Mouse (Mus musculus): ENCODE measurements at regions not wholly inside any gene's neighbourhood (a gene's known extent, or its start where the extent isn't known, plus 50 kb on each side); places are given as distances from the start of the nearest gene placed in this dataset.
"Not testable (repeated sequence)": the region's sequence is repeated elsewhere in the genome, so short reads cannot be mapped to it uniquely, and the experiment has no call there.

DNA sequence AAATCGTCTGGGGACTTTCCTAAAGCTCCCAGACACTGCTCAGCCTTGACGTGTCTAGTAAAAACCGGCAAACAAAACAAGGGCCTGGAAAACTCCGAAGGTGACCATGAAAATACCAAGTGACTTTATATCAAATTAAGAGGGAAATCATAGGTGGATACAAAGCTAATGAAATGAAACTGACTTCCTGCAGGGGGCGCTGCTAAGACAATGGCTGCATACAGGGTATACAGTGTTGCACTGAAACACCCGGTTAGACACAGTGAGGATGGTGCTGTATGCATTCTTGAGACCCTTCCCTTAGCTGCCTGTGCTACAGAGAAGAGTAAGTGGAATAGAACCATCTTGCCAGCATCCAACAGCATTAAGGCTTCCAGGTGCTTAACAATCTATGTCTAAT, 99.7 kb upstream of the Tcerg1l start:
- peak; percentile 14 for DNase-seq

DNA sequence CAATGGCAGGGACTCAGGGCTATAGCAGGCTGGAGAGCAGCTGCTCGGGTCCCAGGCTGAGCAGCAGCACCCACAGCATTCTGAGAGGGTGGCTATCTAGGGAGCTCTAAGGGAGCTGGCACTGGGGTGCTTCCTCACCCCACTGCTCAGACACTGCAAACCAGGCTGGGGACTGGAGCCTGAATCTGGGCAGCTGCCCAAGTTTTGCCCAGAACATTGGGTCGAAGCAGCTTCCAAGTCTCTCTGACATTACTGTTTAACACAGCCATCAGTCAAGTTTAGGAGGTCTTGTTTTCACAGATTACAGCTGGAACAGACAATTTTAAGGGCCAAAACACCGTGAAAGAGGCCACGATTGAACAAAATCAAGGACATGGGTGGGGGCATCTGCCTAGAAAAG, 96.1 kb upstream of the Tcerg1l start:
- no peak for DNase-seq

DNA sequence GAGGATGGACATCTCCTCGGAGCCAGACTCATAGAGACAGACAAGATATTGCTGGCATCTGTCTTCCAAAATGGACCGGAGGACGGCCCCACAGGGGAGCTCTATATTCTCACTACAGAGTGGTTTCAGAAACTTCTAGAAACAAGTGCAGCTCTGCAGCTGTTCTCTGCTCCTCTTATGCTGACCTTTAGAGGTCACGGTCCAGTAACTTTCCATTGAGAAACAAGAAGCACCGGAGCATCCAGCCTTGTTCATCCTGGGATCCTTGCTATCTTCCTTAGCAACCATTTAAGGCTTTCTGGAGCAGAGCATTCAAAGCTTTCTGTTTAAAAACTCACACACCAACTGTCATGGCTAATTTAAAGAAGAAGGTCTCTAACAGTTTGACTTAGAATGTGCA, 94.7 kb upstream of the Tcerg1l start:
- no peak for DNase-seq

DNA sequence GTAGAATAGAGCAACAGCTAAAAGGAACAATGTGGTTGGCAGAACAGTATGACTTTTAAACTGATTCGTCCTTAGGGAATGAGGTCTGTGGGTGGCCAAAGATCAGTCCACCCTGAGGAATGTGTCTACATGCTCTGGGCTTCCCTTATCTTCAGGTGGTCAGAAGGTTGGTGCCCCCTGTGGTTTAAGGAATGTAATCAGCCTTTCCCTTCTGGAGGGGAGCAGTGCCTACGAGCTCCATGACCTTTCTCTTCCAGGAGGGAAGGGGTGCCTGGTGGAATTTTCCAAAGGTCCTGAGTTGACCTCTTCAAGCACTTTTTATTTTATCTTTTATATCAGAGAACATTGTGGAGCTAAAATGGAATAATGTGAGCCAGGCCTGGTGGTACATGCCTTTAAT, 91.9 kb upstream of the Tcerg1l start:
- no peak for DNase-seq

DNA sequence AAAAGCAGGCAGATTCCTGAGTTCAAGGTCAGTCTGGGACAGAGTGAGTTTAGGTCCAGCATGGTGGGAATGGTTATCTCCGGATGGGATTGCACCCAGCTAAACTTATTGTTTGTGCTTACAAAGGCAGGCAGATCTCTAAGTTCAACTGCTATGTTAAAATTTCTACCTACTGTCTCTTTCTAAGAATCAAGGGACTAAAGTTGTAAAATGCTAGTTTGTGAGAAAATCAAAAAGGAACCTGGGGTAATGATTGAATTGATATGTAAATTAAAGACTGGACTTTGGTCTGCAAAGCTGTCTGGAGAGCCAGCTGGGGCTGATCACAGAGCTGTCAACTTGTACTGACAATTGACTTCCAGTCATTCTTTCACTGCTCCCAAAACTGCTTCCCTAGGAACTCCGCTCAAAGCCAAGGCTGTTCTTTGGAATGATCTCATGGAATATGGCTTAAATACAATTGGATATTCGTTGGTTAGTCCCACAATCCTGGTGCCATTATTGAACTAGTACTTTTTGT, 90.7 kb upstream of the Tcerg1l start:
- DNase-seq: no peak

DNA sequence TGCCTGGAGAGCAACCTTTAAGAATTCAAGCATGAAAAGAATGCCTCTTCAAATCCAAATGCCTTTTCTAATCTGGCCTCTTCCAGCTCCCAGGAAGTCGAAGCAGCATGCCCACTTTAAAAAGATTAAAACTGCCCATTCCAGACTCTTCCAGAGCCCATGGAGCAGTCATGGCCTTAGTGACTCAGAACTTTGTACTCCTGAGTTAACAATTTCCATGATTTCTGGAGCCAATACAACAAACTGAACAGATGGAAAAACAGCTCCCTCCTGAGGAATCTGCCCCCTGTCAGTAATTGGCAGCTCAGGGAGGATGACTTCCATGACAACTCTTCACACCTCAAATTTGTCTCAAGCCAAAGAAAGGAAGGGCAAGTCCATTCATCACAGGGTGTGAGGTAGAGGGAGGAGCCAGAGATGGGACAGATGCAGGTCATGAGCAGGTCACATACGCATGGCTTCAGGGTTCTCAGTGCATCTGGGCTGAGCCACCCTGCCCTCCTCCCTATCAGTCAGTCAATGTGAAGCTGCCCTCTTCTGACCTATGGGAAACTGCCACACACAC, 75.4 kb upstream of the Tcerg1l start:
- no peak for DNase-seq

DNA sequence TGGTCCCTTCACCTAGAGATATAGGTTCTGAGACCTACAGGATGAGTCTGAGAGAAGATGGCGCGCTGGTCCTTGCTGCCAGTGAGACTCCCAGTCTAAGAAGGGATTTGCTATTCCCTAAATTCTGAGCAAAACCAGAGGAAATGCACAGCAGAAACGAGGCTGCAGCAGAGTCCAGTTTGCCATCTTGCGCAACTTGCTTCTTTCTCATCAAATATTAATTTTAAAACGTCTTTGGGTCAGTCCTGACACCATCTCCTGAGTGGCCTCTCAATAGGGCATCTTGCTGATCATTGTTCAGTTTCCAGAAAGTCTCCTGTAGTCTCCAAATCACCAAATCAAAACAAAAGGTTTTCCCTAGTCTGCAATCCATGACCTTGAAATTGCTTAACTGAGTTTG, 74.8 kb upstream of the Tcerg1l start:
- DNase-seq: no peak

DNA sequence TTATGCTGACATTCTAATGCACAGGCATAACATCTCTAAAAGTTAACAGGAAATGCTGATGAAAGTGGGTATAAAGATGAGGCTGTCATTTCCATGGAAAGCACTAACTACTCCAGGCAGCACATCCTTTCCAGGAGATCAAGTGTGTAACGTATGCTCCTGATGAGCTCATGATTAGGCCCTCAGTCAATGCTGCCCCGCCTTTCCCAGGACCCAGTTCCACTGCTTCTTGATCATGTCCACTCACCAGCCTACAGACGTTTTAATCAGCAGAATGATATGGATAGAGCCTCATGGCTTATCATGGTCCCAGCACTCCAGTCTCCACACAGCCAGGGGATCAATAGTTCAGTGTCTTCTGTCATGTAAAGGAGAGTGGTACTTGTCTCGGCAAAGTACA, 71.7 kb upstream of the Tcerg1l start:
- DNase-seq: no peak

DNA sequence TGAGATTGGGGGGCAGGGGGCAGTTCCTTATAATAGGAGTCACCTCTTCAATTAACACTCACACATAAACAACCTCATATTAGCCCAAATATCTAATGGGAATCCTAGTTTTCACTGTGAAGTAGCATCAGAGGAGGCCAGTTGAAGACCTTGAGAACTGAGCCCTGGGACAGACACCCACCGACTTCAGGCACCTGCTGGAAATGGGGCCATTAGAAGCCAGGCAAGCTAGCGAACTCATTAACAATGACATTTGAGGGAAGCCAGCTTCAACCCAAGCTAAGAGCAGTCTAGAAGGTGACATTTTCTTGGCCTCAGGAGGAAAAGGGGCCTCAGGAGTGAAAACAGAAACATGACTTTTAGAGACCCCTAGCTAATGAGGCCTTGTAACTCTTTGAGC, 70.9 kb upstream of the Tcerg1l start:
- DNase-seq: no peak

DNA sequence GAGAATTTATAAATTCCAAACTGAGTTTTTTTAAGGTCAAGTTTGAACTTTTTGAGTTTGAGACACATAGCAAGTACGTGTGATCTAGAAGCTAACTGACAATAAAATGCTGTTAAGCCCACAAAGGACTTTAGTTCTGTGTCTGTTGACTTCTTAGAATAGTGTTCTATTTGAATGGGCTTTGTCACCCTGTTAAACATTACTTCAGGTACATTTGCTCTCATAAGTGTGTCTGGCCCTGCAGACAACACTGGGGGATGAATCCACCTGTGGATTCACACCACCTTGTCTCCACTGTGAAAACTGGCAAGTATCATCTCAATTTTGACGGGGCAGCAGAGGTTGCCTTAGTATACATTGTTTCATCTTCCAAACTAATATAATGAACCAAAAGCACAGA, 70.5 kb upstream of the Tcerg1l start:
- DNase-seq: no peak

DNA sequence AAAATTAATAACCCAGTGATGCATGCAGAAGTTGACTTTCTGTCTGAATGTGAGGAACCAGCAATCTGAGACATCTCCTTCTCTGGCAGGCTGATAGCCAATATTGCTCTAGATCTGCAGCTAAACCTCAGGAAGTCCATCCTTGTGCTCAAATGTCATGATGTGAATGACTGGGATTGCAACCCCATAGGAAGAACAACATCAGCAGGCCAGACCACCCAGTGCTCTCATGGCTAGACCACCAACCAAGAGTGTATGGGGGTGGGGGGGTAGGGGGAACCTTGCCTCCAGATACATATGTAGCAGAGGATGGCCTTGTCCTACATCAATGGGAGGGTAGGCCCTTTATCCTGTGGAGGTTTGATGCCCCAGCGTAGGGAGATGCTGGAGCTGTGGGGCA, 69.9 kb upstream of the Tcerg1l start:
- DNase-seq: no peak

DNA sequence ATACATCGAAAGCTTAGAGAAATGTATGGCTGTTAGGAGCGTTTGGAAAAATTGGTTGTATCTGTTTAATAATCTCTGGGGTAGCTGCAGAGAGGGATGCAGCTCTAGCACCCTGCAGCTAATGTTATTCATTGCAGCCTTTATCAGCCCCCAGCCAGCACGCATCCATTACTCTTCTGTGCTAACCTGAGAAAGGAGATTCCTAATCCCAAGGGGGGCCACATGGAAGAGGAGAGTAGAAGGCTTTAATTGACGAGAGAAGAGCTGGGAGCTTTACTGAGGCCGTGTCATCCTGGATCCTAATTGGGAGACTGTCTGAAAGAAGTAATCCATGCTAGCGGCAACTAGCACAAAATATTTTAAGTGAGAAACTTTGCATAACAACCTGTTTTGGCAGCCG, 60.4 kb upstream of the Tcerg1l start:
- no peak for DNase-seq

DNA sequence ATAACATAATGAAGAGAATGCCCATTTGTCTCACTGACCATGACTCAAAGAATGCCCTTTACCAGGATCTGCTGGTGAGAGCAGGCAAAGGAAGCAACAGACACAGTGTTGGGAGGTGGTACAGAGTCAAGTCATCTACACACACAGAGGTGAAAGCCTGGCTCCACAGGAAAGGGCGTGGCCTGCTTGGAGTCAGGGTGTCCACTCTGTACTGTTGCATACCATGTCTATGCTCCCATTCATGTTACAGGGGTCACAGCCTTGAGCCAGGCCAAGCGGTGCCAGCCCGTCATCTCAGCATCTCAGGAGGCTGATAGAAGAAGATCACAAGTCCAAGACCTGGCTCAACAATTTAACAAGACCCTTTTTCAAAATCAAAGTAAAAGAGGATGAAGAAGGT, 57.8 kb upstream of the Tcerg1l start:
- DNase-seq: no peak

DNA sequence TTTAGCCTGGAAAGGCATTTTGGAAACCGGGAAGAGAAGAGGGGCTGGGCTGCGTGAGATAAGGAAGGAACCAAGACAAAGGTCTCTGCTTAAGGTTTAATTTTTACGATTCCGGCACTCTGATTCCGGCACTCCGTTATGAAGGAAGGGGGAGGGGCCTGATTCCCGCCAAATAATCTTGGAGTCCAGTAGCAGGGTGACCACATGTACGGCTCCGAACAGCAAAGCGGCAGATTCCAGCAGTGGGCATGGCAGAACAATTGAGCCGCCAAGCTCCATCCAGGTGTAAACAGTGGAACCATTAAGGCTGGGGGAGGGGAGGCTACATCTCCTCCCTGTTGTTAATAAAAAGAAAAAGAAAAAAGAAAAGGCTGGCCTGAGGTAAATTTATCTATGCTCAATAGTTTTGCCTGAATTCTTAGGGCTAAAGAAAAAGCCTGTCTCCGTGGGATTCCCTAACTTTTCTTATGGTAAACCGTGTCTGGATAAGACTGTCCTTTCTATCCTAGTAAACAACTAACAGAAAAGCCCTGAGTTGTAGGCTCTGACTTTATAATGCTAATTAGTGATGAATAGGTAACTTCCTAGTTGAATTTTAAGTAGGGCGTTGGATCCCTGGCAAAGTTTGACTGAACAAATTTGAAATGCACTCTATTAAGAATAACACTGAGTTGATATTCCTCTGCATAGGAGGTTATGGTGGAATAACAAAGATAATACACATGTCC, 57.1 kb upstream of the Tcerg1l start:
- DNase-seq: not testable (repeated sequence)

DNA sequence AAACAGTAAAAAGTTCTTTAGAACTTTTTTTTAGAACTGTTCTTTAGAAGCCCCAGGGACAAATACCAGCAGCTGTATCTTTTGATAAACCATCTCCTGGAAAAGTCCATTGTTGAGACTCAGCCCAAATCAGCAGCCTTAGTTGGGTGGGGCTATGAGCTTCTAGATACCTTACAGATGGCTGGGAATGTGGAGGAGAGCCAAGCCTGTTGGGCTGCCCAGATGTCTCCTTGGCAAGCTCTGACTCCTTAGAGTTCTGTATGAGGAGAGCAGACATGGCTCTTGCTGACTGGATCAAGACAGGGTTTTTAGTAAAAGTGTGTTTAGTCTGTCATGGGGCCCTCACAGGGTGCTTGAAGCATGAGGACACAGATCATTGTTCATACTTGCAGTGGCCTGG, 53.8 kb upstream of the Tcerg1l start:
- DNase-seq: peak; percentile 7

DNA sequence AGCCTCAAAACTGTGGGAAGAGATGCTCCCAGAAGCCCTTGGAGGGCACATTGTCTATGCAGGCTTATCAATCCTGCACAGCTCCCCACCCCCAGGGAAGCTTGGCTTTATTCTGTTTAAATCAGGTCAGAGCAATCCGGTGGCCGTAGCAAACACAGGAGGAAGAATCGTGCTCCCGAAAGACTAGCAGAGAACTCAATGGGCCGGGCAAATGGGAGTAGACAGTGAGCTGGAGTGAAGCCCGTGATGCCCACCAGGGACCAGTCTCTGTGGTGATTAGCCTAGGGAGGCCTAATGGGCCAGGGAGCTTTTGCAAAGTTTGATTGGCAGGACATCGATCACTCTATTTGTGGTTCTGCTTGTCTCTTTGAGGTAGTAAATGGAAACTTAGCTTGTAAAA, 51.0 kb upstream of the Tcerg1l start:
- no peak for DNase-seq
